Mouse (Mus musculus) kidney, adult 18-20 months (tissue): ENCODE measurements around the gene Map3k20.
A peak's percentile ranks its signal among the peaks of the same experiment; 100 is the strongest.

Experiments
- DNase-seq: peaks from one replicate; pipeline ENCODE4 v3.0.0; 2021

Map3k20 gene

GRCm38 (mm10) chr2:72389411-72389810 lies 104.0 kb downstream of the Map3k20 start:
- DNase-seq = no peak

GRCm38 (mm10) chr2:72389942-72390341 lies 104.5 kb downstream of the Map3k20 start:
- peak; percentile 86 for DNase-seq

GRCm38 (mm10) chr2:72390474-72390873 lies 105.0 kb downstream of the Map3k20 start:
- peak; percentile 23 for DNase-seq

GRCm38 (mm10) chr2:72391024-72391423 lies 105.6 kb downstream of the Map3k20 start:
- peak; percentile 57 for DNase-seq

GRCm38 (mm10) chr2:72391721-72392120 lies 106.3 kb downstream of the Map3k20 start:
- DNase-seq = no peak

- DNase-seq = no peak
These were observed 106.9 kb downstream of the Map3k20 start for GRCm38 (mm10) chr2:72392316-72392715.

GRCm38 (mm10) chr2:72396934-72397333 lies 111.5 kb downstream of the Map3k20 start:
- DNase-seq = no peak

GRCm38 (mm10) chr2:72398227-72398626 lies 112.8 kb downstream of the Map3k20 start:
- DNase-seq = peak; percentile 66

GRCm38 (mm10) chr2:72399469-72400195 lies 114.2 kb downstream of the Map3k20 start:
- no peak for DNase-seq

- DNase-seq = no peak
These were observed 115.9 kb downstream of the Map3k20 start for GRCm38 (mm10) chr2:72401290-72401689.

- DNase-seq = no peak
These were observed 120.5 kb downstream of the Map3k20 start for GRCm38 (mm10) chr2:72405621-72406555.

GRCm38 (mm10) chr2:72406701-72407100 lies 121.3 kb downstream of the Map3k20 start:
- DNase-seq = no peak

- DNase-seq = no peak
These were observed 122.1 kb downstream of the Map3k20 start for GRCm38 (mm10) chr2:72407341-72408092.

GRCm38 (mm10) chr2:72409968-72410367 lies 124.5 kb downstream of the Map3k20 start:
- DNase-seq = no peak

- no peak for DNase-seq
These were observed 126.8 kb downstream of the Map3k20 start for GRCm38 (mm10) chr2:72412266-72412665.

GRCm38 (mm10) chr2:72415416-72415815 lies 130.0 kb downstream of the Map3k20 start:
- DNase-seq = no peak

GRCm38 (mm10) chr2:72416095-72417080 lies 131.0 kb downstream of the Map3k20 start:
- DNase-seq = no peak

- DNase-seq = no peak
These were observed 135.1 kb downstream of the Map3k20 start for GRCm38 (mm10) chr2:72420561-72420960.

GRCm38 (mm10) chr2:72424656-72425055 lies 139.2 kb downstream of the Map3k20 start:
- DNase-seq = no peak

- DNase-seq = no peak
These were observed 141.3 kb downstream of the Map3k20 start for GRCm38 (mm10) chr2:72426776-72427175.

- no peak for DNase-seq
These were observed 141.9 kb downstream of the Map3k20 start for GRCm38 (mm10) chr2:72427288-72427687.
